Mouse (Mus musculus): ENCODE data around the gene Gm42372. TPM values are rescaled to one million over a fixed set of nuclear protein-coding genes. Genes with fewer than 3 reads are reported as not detected.
A peak's percentile ranks its signal among the peaks of the same experiment; 100 is the strongest.

The Gm42372 gene
- total RNA-seq, 1 experiment from 2014 or later, result 0.99 TPM

- ATAC-seq (replicated peaks in 1 of 2; ENCODE audit: insufficient read depth in 1 of 2, low FRiP score in 2 of 2, low TSS enrichment in 1 of 2, low read depth in 1 of 2, poor library complexity in 2 of 2, severe bottlenecking in 2 of 2), result no peak
Measured at GRCm38 (mm10) chr7:16955712-16956111, 27.2 kb upstream of the Gm42372 start.

- no peak for ATAC-seq (replicated peaks in 1 of 2; ENCODE audit: insufficient read depth in 1 of 2, low FRiP score in 2 of 2, low TSS enrichment in 1 of 2, low read depth in 1 of 2, poor library complexity in 2 of 2, severe bottlenecking in 2 of 2)
Measured at GRCm38 (mm10) chr7:16956410-16957265, 26.2 kb upstream of the Gm42372 start.

- ATAC-seq (replicated peaks in 1 of 2; ENCODE audit: insufficient read depth in 1 of 2, low FRiP score in 2 of 2, low TSS enrichment in 1 of 2, low read depth in 1 of 2, poor library complexity in 2 of 2, severe bottlenecking in 2 of 2), result no peak
Measured at GRCm38 (mm10) chr7:16959539-16960187, 23.2 kb upstream of the Gm42372 start, which contains the start of gene Pnmal1. Gene Pnmal1 (plus strand): TSS chr7:16959679.

GRCm38 (mm10) chr7:16961678-16962077 lies 21.2 kb upstream of the Gm42372 start:
- no peak for ATAC-seq (replicated peaks in 1 of 2; ENCODE audit: insufficient read depth in 1 of 2, low FRiP score in 2 of 2, low TSS enrichment in 1 of 2, low read depth in 1 of 2, poor library complexity in 2 of 2, severe bottlenecking in 2 of 2)

- no peak for ATAC-seq (replicated peaks in 1 of 2; ENCODE audit: insufficient read depth in 1 of 2, low FRiP score in 2 of 2, low TSS enrichment in 1 of 2, low read depth in 1 of 2, poor library complexity in 2 of 2, severe bottlenecking in 2 of 2)
Measured at GRCm38 (mm10) chr7:16968414-16968813, 14.5 kb upstream of the Gm42372 start.

- peak; percentile 66 to 70; a peak in 3 of 4 replicates for ATAC-seq (replicated peaks in 1 of 2; ENCODE audit: insufficient read depth in 1 of 2, low FRiP score in 2 of 2, low TSS enrichment in 1 of 2, low read depth in 1 of 2, poor library complexity in 2 of 2, severe bottlenecking in 2 of 2)
Measured at GRCm38 (mm10) chr7:16971160-16971559, 11.7 kb upstream of the Gm42372 start.

GRCm38 (mm10) chr7:16974018-16974417 lies 8.9 kb upstream of the Gm42372 start:
- ATAC-seq (replicated peaks in 1 of 2; ENCODE audit: insufficient read depth in 1 of 2, low FRiP score in 2 of 2, low TSS enrichment in 1 of 2, low read depth in 1 of 2, poor library complexity in 2 of 2, severe bottlenecking in 2 of 2), result peak in 1 of 2 experiments; percentile 60; a peak in 2 of 4 replicates

GRCm38 (mm10) chr7:16976298-16976697 lies 6.6 kb upstream of the Gm42372 start:
- ATAC-seq (replicated peaks in 1 of 2; ENCODE audit: insufficient read depth in 1 of 2, low FRiP score in 2 of 2, low TSS enrichment in 1 of 2, low read depth in 1 of 2, poor library complexity in 2 of 2, severe bottlenecking in 2 of 2), result no peak

GRCm38 (mm10) chr7:16978173-16978572 lies 4.7 kb upstream of the Gm42372 start:
- no peak for ATAC-seq (replicated peaks in 1 of 2; ENCODE audit: insufficient read depth in 1 of 2, low FRiP score in 2 of 2, low TSS enrichment in 1 of 2, low read depth in 1 of 2, poor library complexity in 2 of 2, severe bottlenecking in 2 of 2)

- no peak for ATAC-seq (replicated peaks in 1 of 2; ENCODE audit: insufficient read depth in 1 of 2, low FRiP score in 2 of 2, low TSS enrichment in 1 of 2, low read depth in 1 of 2, poor library complexity in 2 of 2, severe bottlenecking in 2 of 2)
Measured at GRCm38 (mm10) chr7:16978593-16978992, 4.3 kb upstream of the Gm42372 start.

GRCm38 (mm10) chr7:16980348-16980747 lies 2.5 kb upstream of the Gm42372 start:
- ATAC-seq (replicated peaks in 1 of 2; ENCODE audit: insufficient read depth in 1 of 2, low FRiP score in 2 of 2, low TSS enrichment in 1 of 2, low read depth in 1 of 2, poor library complexity in 2 of 2, severe bottlenecking in 2 of 2), result peak; percentile 14 to 37; a peak in 2 of 4 replicates

GRCm38 (mm10) chr7:16987541-16988149 lies 4.8 kb downstream of the Gm42372 start:
- no peak for ATAC-seq (replicated peaks in 1 of 2; ENCODE audit: insufficient read depth in 1 of 2, low FRiP score in 2 of 2, low TSS enrichment in 1 of 2, low read depth in 1 of 2, poor library complexity in 2 of 2, severe bottlenecking in 2 of 2)

- no peak for ATAC-seq (replicated peaks in 1 of 2; ENCODE audit: insufficient read depth in 1 of 2, low FRiP score in 2 of 2, low TSS enrichment in 1 of 2, low read depth in 1 of 2, poor library complexity in 2 of 2, severe bottlenecking in 2 of 2)
Measured at GRCm38 (mm10) chr7:16988405-16988804, 5.5 kb downstream of the Gm42372 start.

- ATAC-seq (replicated peaks in 1 of 2; ENCODE audit: insufficient read depth in 1 of 2, low FRiP score in 2 of 2, low TSS enrichment in 1 of 2, low read depth in 1 of 2, poor library complexity in 2 of 2, severe bottlenecking in 2 of 2), result no peak; a peak in 1 of 4 replicates
Measured at GRCm38 (mm10) chr7:16990006-16990744, 7.3 kb downstream of the Gm42372 start.

GRCm38 (mm10) chr7:16991681-16992450 lies 9.0 kb downstream of the Gm42372 start:
- peak; percentile 72 to 81 for ATAC-seq (replicated peaks in 1 of 2; ENCODE audit: insufficient read depth in 1 of 2, low FRiP score in 2 of 2, low TSS enrichment in 1 of 2, low read depth in 1 of 2, poor library complexity in 2 of 2, severe bottlenecking in 2 of 2)

GRCm38 (mm10) chr7:16992451-16992807 lies 9.5 kb downstream of the Gm42372 start, which contains the start of gene Ccdc8:
Gene Ccdc8 (plus strand): TSS chr7:16992708.
- no peak for ATAC-seq (replicated peaks in 1 of 2; ENCODE audit: insufficient read depth in 1 of 2, low FRiP score in 2 of 2, low TSS enrichment in 1 of 2, low read depth in 1 of 2, poor library complexity in 2 of 2, severe bottlenecking in 2 of 2)

Data from hematopoietic stem cell, adult 5-6 weeks (primary cell).